Mouse (Mus musculus): ENCODE measurements around the gene Snapc5. TPM values are rescaled to one million over a fixed set of nuclear protein-coding genes. Genes with fewer than 3 reads are reported as not detected.

Gene Snapc5
- polyA plus RNA-seq (2017; shearing (Covaris generic)): 10 to 100 TPM; 54.0 to 64.8 TPM

DNA sequence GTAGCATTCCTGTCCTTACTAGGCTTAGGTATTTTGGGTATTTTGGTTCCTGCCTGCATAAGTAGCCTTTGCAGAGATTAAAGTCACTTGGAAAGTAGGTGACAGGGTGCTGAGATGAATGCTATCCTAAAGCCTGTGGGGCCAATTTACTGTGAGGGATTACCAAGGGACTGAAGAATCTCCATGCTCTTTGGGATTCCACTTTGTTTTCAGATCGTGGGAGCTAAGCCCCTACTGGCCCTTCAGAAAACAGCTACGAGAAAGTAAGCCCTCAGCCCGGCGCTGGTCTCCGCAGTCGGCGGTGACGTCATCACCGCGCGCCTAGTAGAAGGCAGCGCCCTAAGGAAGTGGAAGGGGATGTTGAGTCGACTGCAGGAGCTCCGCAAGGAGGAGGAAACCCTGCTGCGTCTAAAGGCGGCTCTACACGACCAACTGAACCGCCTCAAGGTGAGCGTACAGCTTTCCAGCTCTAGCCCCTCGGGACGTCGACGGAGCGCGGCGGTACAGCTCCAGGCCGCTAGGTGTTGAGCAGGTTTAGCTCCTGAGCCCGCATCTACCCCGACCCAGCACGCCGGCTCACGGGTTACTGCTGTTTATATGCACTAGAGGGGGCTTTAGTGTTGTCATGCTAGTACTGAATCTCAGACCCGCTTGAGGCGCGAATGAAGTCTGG, at the start of gene Snapc5:
Snapc5 (plus strand) TSS at position 301 of the 673 bp plus-strand sequence.

DNA sequence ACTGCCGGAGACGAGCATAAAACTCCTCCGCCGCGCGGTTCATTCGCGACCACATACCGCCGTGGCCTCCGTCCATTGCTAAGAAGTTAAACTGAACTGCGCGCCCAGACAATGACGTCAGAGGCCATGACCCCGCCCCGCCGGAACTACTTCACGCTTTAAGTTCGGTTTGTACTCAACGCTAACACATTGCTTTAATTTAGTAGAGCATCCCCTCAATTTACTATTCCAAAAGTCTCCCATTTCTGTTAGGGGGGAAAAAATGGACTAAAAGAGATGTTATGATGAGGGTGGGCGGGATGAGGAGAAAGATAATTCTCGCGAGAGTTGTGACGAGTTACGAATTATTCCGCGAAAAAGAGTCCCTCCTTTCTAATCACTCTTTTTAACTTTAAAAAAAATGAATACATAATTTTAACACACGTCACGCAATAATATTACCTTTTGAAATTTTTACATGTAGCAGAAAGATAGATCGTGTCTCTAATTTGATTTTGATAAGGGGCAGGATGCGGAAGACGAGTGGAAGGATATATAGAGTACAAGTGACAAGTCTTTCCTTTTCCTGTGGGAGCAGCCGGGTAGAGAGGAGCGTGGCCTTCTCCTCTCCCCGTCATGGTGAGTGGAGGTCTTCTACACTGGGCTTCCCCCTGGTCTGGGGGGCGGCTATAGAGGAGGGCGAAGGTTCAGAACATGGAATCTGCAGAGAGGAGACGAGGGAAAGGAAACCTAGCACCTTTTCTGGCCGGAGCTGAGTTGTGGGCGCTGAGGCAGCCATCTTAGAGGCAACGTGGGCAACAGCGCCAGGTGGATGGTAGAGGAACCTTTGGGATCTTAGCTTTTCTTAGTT, 6.0 kb upstream of the Snapc5 start, which contains the start of the genes Zwilch and Rpl4:
Zwilch (minus strand) TSS at position 289 of the 850 bp plus-strand sequence.
Rpl4 (plus strand) TSS at position 560 of the 850 bp plus-strand sequence.

Other genes with a start within 250 kb of the Snapc5 start
- under 1 TPM; 0.07 to 0.39 TPM for gene Smad6, start 157.2 kb upstream of the Snapc5 start, polyA plus RNA-seq (2017; shearing (Covaris generic))
- gene Lctl, start 62.1 kb upstream of the Snapc5 start, polyA plus RNA-seq (2017; shearing (Covaris generic)): under 1 TPM in 1 of 2 experiments, not detected in 1; 0.50 TPM
- gene Zwilch, start 6.2 kb upstream of the Snapc5 start, polyA plus RNA-seq (2017; shearing (Covaris generic)): 1 to 10 TPM; 3.9 to 5.2 TPM
- 1,000 to 10,000 TPM; 1,228 to 2,065 TPM for gene Rpl4, start 5.9 kb upstream of the Snapc5 start, polyA plus RNA-seq (2017; shearing (Covaris generic))
- gene Uchl4, start 55.9 kb downstream of the Snapc5 start, polyA plus RNA-seq (2017; shearing (Covaris generic)): 10 to 100 TPM in 1 of 2 experiments, 1 to 10 TPM in 1; 8.5 to 12.2 TPM
- gene Map2k1, start 74.4 kb downstream of the Snapc5 start, polyA plus RNA-seq (2017; shearing (Covaris generic)): 100 to 1,000 TPM in 1 of 2 experiments, 10 to 100 TPM in 1; 62.7 to 101 TPM
- gene Tipin, start 102.3 kb downstream of the Snapc5 start, polyA plus RNA-seq (2017; shearing (Covaris generic)): 10 to 100 TPM; 64.1 to 77.4 TPM
- 10 to 100 TPM; 19.4 to 20.2 TPM for gene Dis3l, start 162.0 kb downstream of the Snapc5 start, polyA plus RNA-seq (2017; shearing (Covaris generic))
- gene Megf11, start 206.4 kb downstream of the Snapc5 start, polyA plus RNA-seq (2017; shearing (Covaris generic)): under 1 TPM; 0.33 to 0.45 TPM